Mouse (Mus musculus) ES-E14 (cell line): Measurements from ENCODE around the gene Ptprg. TPM values are rescaled to one million over a fixed set of nuclear protein-coding genes. Genes with fewer than 3 reads are reported as not detected.

ENCODE experiments used
- DNase-seq: peaks from one replicate; pipeline ENCODE4 v3.0.0-alpha.2; 2013; ENCODE audit warnings: low read depth, low spot score
- H3K27ac ChIP-seq: 2 replicates; pipeline ENCODE4 v1.5.1; 2012; ENCODE audit warnings: low read depth, mild to moderate bottlenecking, low read length, moderate library complexity, mixed read lengths; ENCODE audit not compliant: poor library complexity, insufficient read depth, severe bottlenecking
- H3K36me3 ChIP-seq: 2 replicates; pipeline ENCODE4 v1.6.1; 2012; ENCODE audit warnings: mild to moderate bottlenecking, low read length, moderate library complexity, mixed read lengths; ENCODE audit not compliant: control insufficient read depth, poor library complexity, insufficient read depth, severe bottlenecking
- H3K4me1 ChIP-seq, 2 experiments: fragments of 150-350 bp in 1 of 2; sonication (generic) in 1 of 2; 2 replicates each; pipeline ENCODE4 v1.6.1; 2012; ENCODE audit warnings: low read length in 2 of 2, mild to moderate bottlenecking in 1 of 2, mixed read lengths in 1 of 2; ENCODE audit not compliant: control insufficient read depth in 2 of 2, insufficient read depth in 2 of 2, poor library complexity in 1 of 2
- H3K4me3 ChIP-seq, 2 experiments: fragments of 150-350 bp in 1 of 2; sonication (generic) in 1 of 2; 2 replicates each; pipeline ENCODE4 v1.5.1; 2012; ENCODE audit warnings: low read length in 2 of 2, low read depth in 1 of 2, mild to moderate bottlenecking in 1 of 2, mixed read lengths in 1 of 2; ENCODE audit not compliant: insufficient read depth in 1 of 2, poor library complexity in 1 of 2, severe bottlenecking in 1 of 2
- H3K9ac ChIP-seq: 2 replicates; pipeline ENCODE4 v1.6.1; 2012; ENCODE audit warnings: low read depth, mild to moderate bottlenecking, low read length, mixed read lengths; ENCODE audit not compliant: poor library complexity, insufficient read depth, severe bottlenecking
- H3K9me3 ChIP-seq: fragments of 150-350 bp; sonication (generic); 2 replicates; pipeline ENCODE4 v1.6.1; 2012; ENCODE audit warnings: low read depth, mild to moderate bottlenecking, low read length; ENCODE audit not compliant: control insufficient read depth, insufficient read depth
- CHD2 ChIP-seq: IDR thresholded peaks from 2 replicates; pipeline ENCODE4 v1.6.1; 2014; ENCODE audit warnings: mild to moderate bottlenecking, low read depth, low read length, inconsistent platforms
- HCFC1 ChIP-seq: IDR thresholded peaks from 2 replicates; pipeline ENCODE4 v1.6.1; 2012; ENCODE audit warnings: low read length, inconsistent platforms, borderline replicate concordance; ENCODE audit not compliant: insufficient read depth
- MAFK ChIP-seq: IDR thresholded peaks from 2 replicates; pipeline ENCODE4 v1.6.1; 2014; ENCODE audit warnings: mild to moderate bottlenecking, low read depth, low read length, inconsistent platforms; ENCODE audit not compliant: insufficient read depth
- ZC3H11A ChIP-seq: IDR thresholded peaks from 2 replicates; pipeline ENCODE4 v1.6.1; 2012; ENCODE audit warnings: low read depth, mild to moderate bottlenecking, inconsistent platforms, low read length, borderline replicate concordance
- ZNF384 ChIP-seq: IDR thresholded peaks from 2 replicates; pipeline ENCODE4 v1.6.1; 2012; ENCODE audit warnings: low read depth, low read length, inconsistent platforms
- in situ Hi-C, 2 experiments: fragments of 600-800 bp; cut with MboI; formaldehyde crosslinking; loops; one replicate each; pipeline ENCODE4 v1.15.1; 2025; ENCODE audit warnings: low sequenced_read_pairs in 2 of 2, inconsistent platforms in 1 of 2; ENCODE audit not compliant: unreplicated experiment in 2 of 2
- total RNA-seq: library from RNA; depleted of rRNA; stranded (reverse); fragments of 300-350 nt; gene quantifications from 2 replicates; pipeline ENCODE4 v1.2.3, GENCODE M21; 2012

Ptprg gene
- total RNA-seq, 1 experiment, result 59.8 TPM

- H3K4me3 ChIP-seq, result no peak overlapping the region
- H3K27ac ChIP-seq, result no peak overlapping the region
- no peak overlapping the region for H3K9ac ChIP-seq
- TF ChIP-seq CHD2, result no peak
- TF ChIP-seq ZNF384, result no peak
- TF ChIP-seq ZC3H11A, result no peak
- no peak for TF ChIP-seq HCFC1
- no peak for TF ChIP-seq MAFK
- no peak for DNase-seq
- peaks cover 3% of the 10 kb centered on the region; the same call in 1 of the 2 replicates for H3K36me3 ChIP-seq
- H3K9me3 ChIP-seq, result no peaks in the 10 kb centered on the region
- peaks cover 0 to 2% of the 10 kb centered on the region in 2 experiments; a peak in 1 of 4 replicates for H3K4me1 ChIP-seq
- in situ Hi-C loops, result no loop called here
Observed at GRCm38 (mm10) chr14:12036530-12037283, 483.4 kb downstream of the Ptprg start.

GRCm38 (mm10) chr14:12039743-12040142, 486.4 kb downstream of the Ptprg start:
- no peak for DNase-seq
- H3K4me1 ChIP-seq, result peaks cover 0 to 2% of the 10 kb centered on the region in 2 experiments; a peak in 1 of 4 replicates
- H3K9ac ChIP-seq, result no peak overlapping the region
- in situ Hi-C loops, result no loop called here
- H3K9me3 ChIP-seq, result no peaks in the 10 kb centered on the region
- H3K36me3 ChIP-seq, result peaks cover 3% of the 10 kb centered on the region; the same call in 1 of the 2 replicates
- TF ChIP-seq ZC3H11A (no peak), MAFK (no peak), ZNF384 (no peak), CHD2 (no peak), HCFC1 (no peak)
- no peak overlapping the region for H3K27ac ChIP-seq
- H3K4me3 ChIP-seq, result no peak overlapping the region

- in situ Hi-C loops, result no loop called here
- H3K9me3 ChIP-seq, result no peaks in the 10 kb centered on the region
- no peak overlapping the region for H3K9ac ChIP-seq
- peaks cover 3% of the 10 kb centered on the region; the same call in 1 of the 2 replicates for H3K36me3 ChIP-seq
- H3K4me1 ChIP-seq, result peaks cover 0 to 2% of the 10 kb centered on the region in 2 experiments; a peak in 1 of 4 replicates
- no peak overlapping the region for H3K27ac ChIP-seq
- no peak for DNase-seq
- no peak overlapping the region for H3K4me3 ChIP-seq
- TF ChIP-seq HCFC1 (no peak), MAFK (no peak)
Observed at GRCm38 (mm10) chr14:12041566-12041965, 488.2 kb downstream of the Ptprg start.

GRCm38 (mm10) chr14:12046226-12046882, 493.0 kb downstream of the Ptprg start:
- H3K4me1 ChIP-seq, result no peaks in the 10 kb centered on the region
- no peak overlapping the region for H3K27ac ChIP-seq
- H3K9me3 ChIP-seq, result no peaks in the 10 kb centered on the region
- no peak for DNase-seq
- H3K36me3 ChIP-seq, result peaks cover 3% of the 10 kb centered on the region; the same call in 1 of the 2 replicates
- no peak overlapping the region for H3K4me3 ChIP-seq
- no peak overlapping the region for H3K9ac ChIP-seq
- TF ChIP-seq HCFC1 (no peak), ZC3H11A (no peak), MAFK (no peak), ZNF384 (no peak), CHD2 (no peak)
- in situ Hi-C loops, result no loop called here

GRCm38 (mm10) chr14:12047637-12048036, 494.3 kb downstream of the Ptprg start:
- no peak overlapping the region for H3K9ac ChIP-seq
- H3K27ac ChIP-seq, result no peak overlapping the region
- no peaks in the 10 kb centered on the region for H3K4me1 ChIP-seq
- no peaks in the 10 kb centered on the region for H3K36me3 ChIP-seq
- no peak overlapping the region for H3K4me3 ChIP-seq
- no peaks in the 10 kb centered on the region for H3K9me3 ChIP-seq
- in situ Hi-C loops, result no loop called here
- no peak for DNase-seq
- TF ChIP-seq CHD2, result no peak
- no peak for TF ChIP-seq ZNF384
- no peak for TF ChIP-seq HCFC1
- TF ChIP-seq MAFK, result no peak
